Mouse (Mus musculus) CH12F3 (cell line): ENCODE measurements around the gene Gdf15.

Experiments
- in situ Hi-C: fragments of 300-500 bp; cut with MboI; formaldehyde crosslinking; loops from 2 replicates; pipeline ENCODE4 v1.14.3; 2020; ENCODE audit warnings: low sequenced_read_pairs

Gdf15 gene

DNA sequence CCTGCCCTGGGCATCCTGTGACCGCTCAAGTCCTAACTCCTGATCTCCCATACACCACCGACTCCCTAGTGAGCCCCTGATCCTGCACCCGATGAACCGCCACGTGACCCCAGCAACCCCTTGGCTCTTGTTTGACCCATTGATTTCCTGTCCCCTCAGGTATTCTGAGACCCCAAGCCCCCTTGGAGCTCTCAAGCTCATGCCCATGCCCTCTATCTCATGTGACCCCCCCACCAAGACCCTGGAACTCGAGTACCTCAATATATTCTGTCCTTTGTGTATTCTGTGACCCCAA, 24.7 kb downstream of the Gdf15 start:
- in situ Hi-C loops = no loop called here

DNA sequence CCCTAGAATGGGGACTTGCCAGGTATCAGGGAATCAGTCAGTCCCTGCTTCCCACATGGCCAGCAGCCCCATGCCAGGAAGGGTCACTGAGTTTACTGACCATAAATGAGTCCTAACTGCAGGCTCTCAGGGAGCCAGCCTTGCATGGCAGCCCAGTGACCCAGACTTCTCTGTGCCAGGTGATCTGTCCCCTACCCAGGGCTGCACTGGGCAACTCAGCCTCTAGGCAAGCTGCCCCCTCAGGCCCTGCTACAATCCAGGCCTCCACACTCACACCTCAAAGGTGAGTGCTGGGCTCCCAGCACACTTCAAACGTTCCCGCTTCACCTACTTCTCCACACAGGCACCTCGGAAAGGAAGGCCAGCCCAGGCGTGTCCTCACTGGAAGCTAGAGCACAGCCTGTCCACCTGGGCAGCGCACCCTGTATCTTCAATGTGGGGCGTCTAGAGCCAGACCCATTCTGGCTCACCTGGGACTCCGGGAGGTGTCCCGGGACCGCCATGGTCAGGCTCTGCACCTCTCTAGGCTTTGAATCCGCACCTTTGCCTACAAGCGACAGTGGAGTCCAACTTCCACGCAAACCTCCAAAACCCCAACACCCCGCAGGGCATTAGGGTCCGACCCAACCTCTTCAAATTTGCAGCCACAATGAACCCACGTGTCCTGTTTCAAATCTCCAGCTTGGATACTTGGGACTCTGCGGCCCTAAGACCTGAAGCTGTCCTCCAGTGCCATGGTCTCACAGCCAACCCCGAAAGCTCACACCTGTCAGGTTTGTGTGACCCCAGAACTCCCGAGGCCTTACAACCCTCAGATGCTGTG, 25.3 kb downstream of the Gdf15 start:
- in situ Hi-C loops = no loop called here

GRCm38 (mm10) chr8:70605871-70606779, 26.1 kb downstream of the Gdf15 start:
- in situ Hi-C loops = no loop called here

GRCm38 (mm10) chr8:70604558-70604957, 27.7 kb downstream of the Gdf15 start:
- in situ Hi-C loops = no loop called here

GRCm38 (mm10) chr8:70602139-70602811, 30.0 kb downstream of the Gdf15 start:
- in situ Hi-C loops = no loop called here

DNA sequence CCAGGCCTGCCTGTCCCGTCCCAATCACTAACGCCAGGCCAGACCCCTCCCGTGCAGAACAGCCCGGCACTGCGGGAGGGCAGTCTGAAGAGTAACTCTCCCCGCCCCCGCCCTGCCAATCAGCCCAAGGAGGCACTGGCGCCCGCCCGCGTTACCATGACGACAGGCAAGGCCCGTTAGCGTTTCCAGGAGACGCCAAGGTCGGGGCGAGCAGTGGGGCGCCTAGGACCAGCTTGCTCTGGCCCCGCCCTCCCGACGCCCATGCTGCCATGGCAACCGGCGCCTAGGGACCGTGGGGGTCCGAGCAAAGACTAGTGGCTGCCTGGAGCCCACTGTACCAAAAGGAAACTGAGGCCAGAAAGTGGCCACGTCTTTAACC, 31.0 kb downstream of the Gdf15 start:
- in situ Hi-C loops = no loop called here

GRCm38 (mm10) chr8:70600473-70601270, 31.6 kb downstream of the Gdf15 start:
- in situ Hi-C loops = no loop called here

DNA sequence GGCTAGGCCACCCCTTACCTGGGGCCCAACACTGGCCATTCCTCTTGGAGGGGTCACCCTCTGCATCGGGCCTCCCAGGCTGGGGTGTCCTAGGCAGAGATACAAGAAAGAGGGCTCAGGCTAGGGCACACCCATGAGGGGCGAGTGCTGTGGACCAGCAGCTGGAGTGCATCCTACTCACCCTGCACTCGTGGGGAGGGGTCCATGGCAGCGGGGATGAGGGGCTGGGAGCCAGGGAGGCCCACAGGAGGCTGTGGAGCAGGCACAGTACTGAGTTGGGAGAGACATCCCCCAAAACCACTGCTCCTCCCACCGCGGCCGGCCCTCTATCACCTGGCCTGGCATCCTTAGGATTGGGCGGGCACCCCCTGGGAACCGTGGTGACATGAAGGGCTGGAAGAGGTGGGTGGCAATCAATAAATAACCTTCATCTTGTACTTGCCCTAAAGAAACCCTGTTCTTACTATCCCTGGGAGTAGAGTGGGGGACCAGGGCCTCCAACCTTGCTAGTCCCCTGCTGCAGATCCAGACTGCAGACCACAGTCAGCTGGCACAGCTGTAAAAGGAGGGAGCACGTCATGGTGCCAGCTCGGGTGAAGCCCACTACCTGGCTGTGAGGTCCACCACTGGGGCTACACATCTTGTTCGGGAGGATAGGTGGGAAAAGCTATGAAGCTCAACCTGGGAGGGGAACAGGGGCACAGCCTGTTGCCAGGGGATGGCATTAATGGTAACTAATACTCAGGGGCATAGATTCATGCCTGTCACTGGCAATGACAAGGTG, 32.6 kb downstream of the Gdf15 start:
- in situ Hi-C loops = no loop called here

DNA sequence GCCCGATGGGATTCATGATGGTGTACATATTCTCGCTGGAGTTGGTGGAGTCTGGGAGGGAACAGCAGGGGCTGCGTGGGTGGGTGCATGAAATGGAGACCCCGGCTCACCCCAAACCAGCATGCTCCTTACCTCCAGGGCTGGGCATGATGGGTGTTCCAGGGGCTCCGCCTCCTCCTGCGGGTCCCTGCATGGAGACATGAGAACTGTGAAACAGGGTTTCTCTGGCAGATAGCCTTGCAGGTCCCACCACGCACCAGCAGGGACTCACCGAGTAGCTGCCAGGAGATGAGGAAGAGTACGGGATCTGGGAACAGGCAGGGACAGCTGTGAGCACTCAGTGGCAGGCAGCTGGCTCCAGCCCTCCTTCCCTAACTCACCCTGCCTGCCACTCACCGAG, 33.5 kb downstream of the Gdf15 start:
- in situ Hi-C loops = no loop called here

DNA sequence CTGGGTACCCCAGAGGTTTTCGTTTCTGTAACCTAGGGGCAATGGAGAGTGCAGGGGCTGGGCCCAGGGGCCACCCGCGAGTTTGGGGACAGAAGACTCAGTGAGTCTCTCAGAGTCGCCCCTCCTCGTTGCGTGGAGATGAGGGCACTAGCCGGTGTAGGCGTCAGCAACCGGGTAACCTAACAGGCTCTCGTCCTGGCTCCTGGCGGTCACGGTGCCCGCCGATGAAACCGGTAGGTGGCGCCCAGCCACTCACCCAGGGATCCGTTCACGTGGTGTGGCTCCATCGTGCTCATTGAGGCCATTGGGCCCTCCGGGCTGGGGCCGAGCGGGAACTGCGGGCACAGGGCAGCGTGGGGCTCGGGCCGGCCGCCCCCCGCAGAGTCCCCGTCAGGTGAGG, 34.0 kb downstream of the Gdf15 start:
- in situ Hi-C loops = no loop called here

- in situ Hi-C loops = no loop called here
Measured at GRCm38 (mm10) chr8:70597417-70598272, 34.6 kb downstream of the Gdf15 start.

DNA sequence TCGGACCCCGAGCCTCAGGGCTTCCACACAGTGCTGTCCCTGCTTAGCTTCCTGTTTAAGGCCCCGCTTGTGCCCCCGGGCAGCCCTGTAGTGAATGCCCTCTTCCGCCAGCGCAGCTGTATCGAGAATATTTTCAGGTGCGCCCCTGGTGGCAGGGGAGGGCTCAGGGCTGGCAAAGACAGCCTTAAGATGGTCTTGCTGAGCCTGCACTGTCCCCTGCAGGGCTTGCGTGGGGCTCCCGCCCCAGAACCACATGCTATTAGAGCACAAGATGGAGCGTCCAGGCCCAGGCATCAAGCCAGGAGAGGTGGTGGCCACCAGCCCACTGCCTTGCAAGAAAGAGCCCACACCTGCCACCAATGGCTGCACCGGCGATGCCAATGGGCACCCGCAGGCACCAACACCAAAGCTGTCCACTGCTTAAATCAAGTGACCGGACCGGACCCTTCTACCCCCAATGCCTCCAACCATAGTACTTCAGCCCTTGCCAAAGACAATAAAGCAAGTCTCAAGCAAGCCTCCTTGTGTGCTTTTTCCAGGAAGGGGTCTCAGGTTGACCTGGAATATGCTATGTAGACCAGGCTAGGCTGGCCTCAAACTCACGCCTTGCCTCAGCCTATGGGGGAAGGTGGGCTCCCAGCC, 35.4 kb downstream of the Gdf15 start:
- in situ Hi-C loops = no loop called here

GRCm38 (mm10) chr8:70596216-70596615, 36.0 kb downstream of the Gdf15 start:
- in situ Hi-C loops = no loop called here

- in situ Hi-C loops = no loop called here
Measured at GRCm38 (mm10) chr8:70595811-70596210, 36.4 kb downstream of the Gdf15 start.

- in situ Hi-C loops = no loop called here
Measured at GRCm38 (mm10) chr8:70594621-70595564, 37.4 kb downstream of the Gdf15 start.

- in situ Hi-C loops = no loop called here
Measured at GRCm38 (mm10) chr8:70593961-70594609, 38.2 kb downstream of the Gdf15 start, which contains the start of gene Isyna1. TSS of gene Isyna1 (plus strand) at chr8:70594373.

DNA sequence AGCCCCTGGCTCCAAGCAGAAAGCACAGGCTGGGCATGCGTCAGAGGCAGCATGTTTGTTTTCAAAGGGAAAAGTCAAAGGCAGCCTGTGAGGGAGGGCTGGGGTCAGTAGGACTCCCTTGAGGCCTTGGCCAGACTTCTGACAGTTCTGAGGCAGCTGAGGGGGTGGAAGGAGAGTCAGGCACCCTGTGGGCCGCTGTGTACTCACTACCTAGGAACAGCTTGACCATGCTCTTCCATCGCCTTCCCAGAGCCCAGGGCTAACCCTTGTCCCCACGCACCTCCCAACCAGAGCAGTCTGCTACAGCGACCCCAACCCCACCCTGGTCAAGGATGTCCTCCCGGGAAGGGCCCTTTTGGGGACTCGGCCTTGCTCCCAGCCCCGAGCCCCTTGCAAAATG, 39.1 kb downstream of the Gdf15 start:
- in situ Hi-C loops = no loop called here
